Mouse (Mus musculus) heart, adult 8-10 months (tissue): ENCODE data around the gene Dclk1. TPM values are rescaled to one million over a fixed set of nuclear protein-coding genes. Genes with fewer than 3 reads are reported as not detected.

Experiments used
- DNase-seq: peaks from one replicate; pipeline ENCODE4 v3.0.0; 2022; ENCODE audit warnings: low spot score
- total RNA-seq, 4 experiments: library from RNA; stranded (reverse); gene quantifications; 2 replicates each; pipeline ENCODE4 v1.2.4; 2022

Dclk1 gene
- total RNA-seq, 4 experiments from 2014 or later = 2.4 to 4.7 (median 3.6) TPM

- no peak for DNase-seq
Observed at GRCm38 (mm10) chr3:55333511-55333910, 91.3 kb downstream of the Dclk1 start.

GRCm38 (mm10) chr3:55336895-55337294 is 94.7 kb downstream of the Dclk1 start:
- DNase-seq = peak; percentile 47

GRCm38 (mm10) chr3:55337671-55338070 is 95.5 kb downstream of the Dclk1 start:
- DNase-seq = no peak

GRCm38 (mm10) chr3:55342445-55342844 is 100.3 kb downstream of the Dclk1 start:
- no peak for DNase-seq

- DNase-seq = no peak
Observed at GRCm38 (mm10) chr3:55347371-55348025, 105.3 kb downstream of the Dclk1 start.

- no peak for DNase-seq
Observed at GRCm38 (mm10) chr3:55348026-55348390, 105.8 kb downstream of the Dclk1 start.

- no peak for DNase-seq
Observed at GRCm38 (mm10) chr3:55350194-55350593, 108.0 kb downstream of the Dclk1 start.

GRCm38 (mm10) chr3:55351281-55352052 is 109.3 kb downstream of the Dclk1 start:
- DNase-seq = no peak

- peak; percentile 24 for DNase-seq
Observed at GRCm38 (mm10) chr3:55352529-55352928, 110.4 kb downstream of the Dclk1 start.

- no peak for DNase-seq
Observed at GRCm38 (mm10) chr3:55353169-55353568, 111.0 kb downstream of the Dclk1 start.

GRCm38 (mm10) chr3:55353909-55354511 is 111.8 kb downstream of the Dclk1 start:
- DNase-seq = peak; percentile 56

- peak; percentile 63 for DNase-seq
Observed at GRCm38 (mm10) chr3:55354765-55355164, 112.6 kb downstream of the Dclk1 start.

GRCm38 (mm10) chr3:55358486-55358885 is 116.3 kb downstream of the Dclk1 start:
- DNase-seq = no peak

- DNase-seq = no peak
Observed at GRCm38 (mm10) chr3:55360836-55361235, 118.7 kb downstream of the Dclk1 start.

- no peak for DNase-seq
Observed at GRCm38 (mm10) chr3:55367166-55367565, 125.0 kb downstream of the Dclk1 start.

GRCm38 (mm10) chr3:55369156-55369555 is 127.0 kb downstream of the Dclk1 start:
- DNase-seq = no peak

- DNase-seq = peak; percentile 25
Observed at GRCm38 (mm10) chr3:55373689-55374088, 131.5 kb downstream of the Dclk1 start.

- DNase-seq = no peak
Observed at GRCm38 (mm10) chr3:55378591-55378990, 136.4 kb downstream of the Dclk1 start.

GRCm38 (mm10) chr3:55380471-55380870 is 138.3 kb downstream of the Dclk1 start:
- no peak for DNase-seq

- peak; percentile 7 for DNase-seq
Observed at GRCm38 (mm10) chr3:55392605-55393004, 150.4 kb downstream of the Dclk1 start.

GRCm38 (mm10) chr3:55393549-55393948 is 151.4 kb downstream of the Dclk1 start:
- no peak for DNase-seq

- no peak for DNase-seq
Observed at GRCm38 (mm10) chr3:55396792-55397191, 154.6 kb downstream of the Dclk1 start.
